Mouse (Mus musculus): ENCODE data around the gene Il2ra. TPM values are rescaled to one million over a fixed set of nuclear protein-coding genes. Genes with fewer than 3 reads are reported as not detected.

Gene Il2ra
- total RNA-seq, 2 experiments from 2014 or later: 0.64 to 1.0 TPM

Other genes with a start within 250 kb of the Il2ra start
- gene Pfkfb3, start 88.7 kb upstream of the Il2ra start, total RNA-seq (2021): 10 to 100 TPM in 1 of 2 experiments, 1 to 10 TPM in 1; 7.8 to 10.4 TPM
- 10 to 100 TPM; 57.1 to 61.4 TPM for gene Rbm17, start 38.7 kb upstream of the Il2ra start, total RNA-seq (2021)
- gene Gm17490, start 16.5 kb upstream of the Il2ra start, total RNA-seq (2021): not detected
- gene Il15ra, start 62.5 kb downstream of the Il2ra start, total RNA-seq (2021): 10 to 100 TPM; 28.6 to 37.3 TPM
- gene Fbh1, start 134.8 kb downstream of the Il2ra start, total RNA-seq (2021): 10 to 100 TPM; 72.5 to 73.6 TPM
- gene Ankrd16, start 135.1 kb downstream of the Il2ra start, total RNA-seq (2021): 10 to 100 TPM; 18.8 to 21.5 TPM